Mouse (Mus musculus) MEL (cell line): ENCODE measurements around the gene Per1. TPM values are rescaled to one million over a fixed set of nuclear protein-coding genes. Genes with fewer than 3 reads are reported as not detected.

Experiments used
- DNase-seq: peaks from one replicate; pipeline ENCODE4 v3.0.0; 2011; ENCODE audit warnings: low read depth, low spot score
- H3K27ac ChIP-seq: 2 replicates; pipeline ENCODE4 v1.5.1; 2012; ENCODE audit warnings: low read depth, mild to moderate bottlenecking, control low read depth, low read length, moderate library complexity; ENCODE audit not compliant: control insufficient read depth
- H3K27me3 ChIP-seq, 2 experiments: fragments of 150-350 bp in 1 of 2; sonication (generic) in 1 of 2; 2 replicates each; pipeline ENCODE4 v1.6.1; 2012; ENCODE audit warnings: low read length in 2 of 2, mild to moderate bottlenecking in 2 of 2, improper control_type of control experiment in 1 of 2, moderate library complexity in 1 of 2; ENCODE audit not compliant: insufficient read depth in 2 of 2, control insufficient read depth in 1 of 2
- H3K36me3 ChIP-seq, 2 experiments: 2 replicates each; pipeline ENCODE4 v1.6.1; 2012 to 2014; ENCODE audit warnings: low read length in 2 of 2, improper control_type of control experiment in 1 of 2, inconsistent platforms in 1 of 2, mild to moderate bottlenecking in 1 of 2; ENCODE audit not compliant: insufficient read depth in 2 of 2, control insufficient read depth in 1 of 2
- H3K4me1 ChIP-seq, 2 experiments: fragments of 150-350 bp in 1 of 2; sonication (generic) in 1 of 2; 2 replicates each; pipeline ENCODE4 v1.6.1; 2012; ENCODE audit warnings: low read length in 2 of 2, improper control_type of control experiment in 1 of 2, mild to moderate bottlenecking in 1 of 2; ENCODE audit not compliant: insufficient read depth in 2 of 2, control insufficient read depth in 1 of 2
- H3K4me3 ChIP-seq, 2 experiments: fragments of 150-350 bp in 1 of 2; sonication (generic) in 1 of 2; 2 replicates each; pipeline ENCODE4 v1.5.1; 2012; ENCODE audit warnings: low read depth in 2 of 2, low read length in 2 of 2, mild to moderate bottlenecking in 2 of 2, moderate library complexity in 2 of 2, control low read depth in 1 of 2, improper control_type of control experiment in 1 of 2; ENCODE audit not compliant: control insufficient read depth in 1 of 2, insufficient read depth in 1 of 2
- H3K79me2 ChIP-seq: 2 replicates; pipeline ENCODE4 v1.6.1; 2012; ENCODE audit warnings: mild to moderate bottlenecking, low read length, moderate library complexity; ENCODE audit not compliant: control insufficient read depth, poor library complexity, insufficient read depth
- H3K9ac ChIP-seq: 2 replicates; pipeline ENCODE4 v1.6.1; 2012; ENCODE audit warnings: low read depth, mild to moderate bottlenecking, control low read depth, low read length, moderate library complexity; ENCODE audit not compliant: control insufficient read depth, poor library complexity, severe bottlenecking
- H3K9me3 ChIP-seq: fragments of 150-350 bp; sonication (generic); replicated peaks from 2 replicates; pipeline ENCODE4 v1.6.1; 2012; ENCODE audit warnings: mild to moderate bottlenecking, low read length, improper control_type of control experiment, moderate library complexity; ENCODE audit not compliant: insufficient read depth
- CHD1 ChIP-seq: IDR thresholded peaks from 2 replicates; pipeline ENCODE4 v1.6.1; 2012; ENCODE audit warnings: low read depth, mild to moderate bottlenecking, inconsistent platforms, low read length, improper control_type of control experiment
- CTCF ChIP-seq, 3 experiments: IDR thresholded peaks in 2 of 3; conservative IDR thresholded peaks in 1 of 3; 2 replicates each; pipeline ENCODE4 v1.5.1; 2011 to 2012; ENCODE audit warnings: low read length in 3 of 3, low read depth in 2 of 3, mild to moderate bottlenecking in 2 of 3, improper control_type of control experiment in 1 of 3, inconsistent platforms in 1 of 3, mixed read lengths in 1 of 3, moderate library complexity in 1 of 3; ENCODE audit not compliant: control insufficient read depth in 1 of 3, insufficient read depth in 1 of 3, poor library complexity in 1 of 3, severe bottlenecking in 1 of 3
- E2F4 ChIP-seq: IDR thresholded peaks from 2 replicates; pipeline ENCODE4 v1.6.1; 2011; ENCODE audit warnings: low read depth, low read length, improper control_type of control experiment, borderline replicate concordance
- ETS1 ChIP-seq: IDR thresholded peaks from 2 replicates; pipeline ENCODE4 v1.6.1; 2012; ENCODE audit warnings: low read depth, mild to moderate bottlenecking, inconsistent platforms, low read length, improper control_type of control experiment, moderate library complexity
- HCFC1 ChIP-seq: IDR thresholded peaks from 2 replicates; pipeline ENCODE4 v1.6.1; 2012; ENCODE audit warnings: low read depth, mild to moderate bottlenecking, inconsistent platforms, low read length, improper control_type of control experiment, moderate library complexity
- JUND ChIP-seq: IDR thresholded peaks from 2 replicates; pipeline ENCODE4 v1.6.1; 2011; ENCODE audit warnings: low read depth, mild to moderate bottlenecking, improper control_type of control experiment, low read length
- MAFK ChIP-seq: IDR thresholded peaks from 2 replicates; pipeline ENCODE4 v1.6.1; 2011; ENCODE audit warnings: low read depth, mild to moderate bottlenecking, low read length, improper control_type of control experiment, borderline replicate concordance
- MAX ChIP-seq: IDR thresholded peaks from 2 replicates; pipeline ENCODE4 v1.6.1; 2011; ENCODE audit warnings: low read length, improper control_type of control experiment
- MAZ ChIP-seq: IDR thresholded peaks from 2 replicates; pipeline ENCODE4 v1.6.1; 2012; ENCODE audit warnings: low read depth, mild to moderate bottlenecking, inconsistent platforms, low read length, improper control_type of control experiment
- MEF2A ChIP-seq: IDR thresholded peaks from 2 replicates; pipeline ENCODE4 v1.6.1; 2014; ENCODE audit warnings: low read depth, mild to moderate bottlenecking, inconsistent platforms, low read length, improper control_type of control experiment; ENCODE audit not compliant: poor library complexity, insufficient replicate concordance, severe bottlenecking; ENCODE audit errors: extremely low read depth
- MXI1 ChIP-seq: IDR thresholded peaks from 2 replicates; pipeline ENCODE4 v1.6.1; 2011; ENCODE audit warnings: mild to moderate bottlenecking, low read depth, low read length, improper control_type of control experiment
- NELFE ChIP-seq: IDR thresholded peaks from 2 replicates; pipeline ENCODE4 v1.6.1; 2011; ENCODE audit warnings: low read depth, low read length, improper control_type of control experiment
- NRF1 ChIP-seq: IDR thresholded peaks from 2 replicates; pipeline ENCODE4 v1.6.1; 2014; ENCODE audit warnings: low read depth, mild to moderate bottlenecking, inconsistent platforms, low read length, improper control_type of control experiment, moderate library complexity; ENCODE audit not compliant: poor library complexity, insufficient read depth, severe bottlenecking
- POLR2A ChIP-seq, 2 experiments: IDR thresholded peaks; 2 replicates each; pipeline ENCODE4 v1.6.1; 2011 to 2012; ENCODE audit warnings: low read length in 2 of 2, mild to moderate bottlenecking in 2 of 2, control low read depth in 1 of 2, improper control_type of control experiment in 1 of 2, low read depth in 1 of 2, moderate library complexity in 1 of 2; ENCODE audit not compliant: control insufficient read depth in 1 of 2, insufficient read depth in 1 of 2, poor library complexity in 1 of 2
- POLR2AphosphoS5 ChIP-seq: IDR thresholded peaks from 2 replicates; pipeline ENCODE4 v1.6.1; 2012; ENCODE audit warnings: low read depth, borderline replicate concordance, mild to moderate bottlenecking, inconsistent platforms, low read length, moderate library complexity, mixed read lengths
- RAD21 ChIP-seq: IDR thresholded peaks from 2 replicates; pipeline ENCODE4 v1.6.1; 2011; ENCODE audit warnings: mild to moderate bottlenecking, low read depth, low read length, improper control_type of control experiment
- SIN3A ChIP-seq: IDR thresholded peaks from 2 replicates; pipeline ENCODE4 v1.6.1; 2012; ENCODE audit warnings: low read length, improper control_type of control experiment, inconsistent platforms
- SMC3 ChIP-seq: IDR thresholded peaks from 2 replicates; pipeline ENCODE4 v1.6.1; 2011; ENCODE audit warnings: low read depth, low read length, improper control_type of control experiment
- TAL1 ChIP-seq: IDR thresholded peaks from 2 replicates; pipeline ENCODE4 v1.6.1; 2012; ENCODE audit warnings: mild to moderate bottlenecking, inconsistent platforms, low read length, moderate library complexity, mixed read lengths
- TCF12 ChIP-seq: IDR thresholded peaks from 2 replicates; pipeline ENCODE4 v1.6.1; 2014; ENCODE audit warnings: low read depth, mild to moderate bottlenecking, inconsistent platforms, low read length, improper control_type of control experiment, moderate library complexity
- UBTF ChIP-seq: IDR thresholded peaks from 2 replicates; pipeline ENCODE4 v1.6.1; 2012; ENCODE audit warnings: low read depth, mild to moderate bottlenecking, inconsistent platforms, low read length, improper control_type of control experiment, moderate library complexity, borderline replicate concordance; ENCODE audit not compliant: insufficient read depth
- USF2 ChIP-seq, 2 experiments: IDR thresholded peaks; 2 replicates each; pipeline ENCODE4 v1.6.1; 2011 to 2012; ENCODE audit warnings: improper control_type of control experiment in 2 of 2, low read length in 2 of 2, borderline replicate concordance in 1 of 2, inconsistent platforms in 1 of 2, low read depth in 1 of 2, mild to moderate bottlenecking in 1 of 2; ENCODE audit not compliant: insufficient read depth in 1 of 2
- ZC3H11A ChIP-seq: IDR thresholded peaks from 2 replicates; pipeline ENCODE4 v1.6.1; 2012; ENCODE audit warnings: low read depth, mild to moderate bottlenecking, inconsistent platforms, low read length, improper control_type of control experiment
- ZKSCAN1 ChIP-seq: IDR thresholded peaks from 2 replicates; pipeline ENCODE4 v1.6.1; 2012; ENCODE audit warnings: low read depth, mild to moderate bottlenecking, inconsistent platforms, low read length, improper control_type of control experiment, moderate library complexity
- ZMIZ1 ChIP-seq: IDR thresholded peaks from 2 replicates; pipeline ENCODE4 v1.6.1; 2012; ENCODE audit warnings: low read depth, mild to moderate bottlenecking, inconsistent platforms, low read length, improper control_type of control experiment, moderate library complexity
- polyA plus RNA-seq, 2 experiments: library from polyadenylated mRNA; stranded (reverse) in 1 of 2; unstranded in 1 of 2; fragments of >175 nt in 1 of 2; fragments of >200 nt in 1 of 2; gene quantifications; 2 replicates each; pipeline versions ENCODE4 v1.2.1 to v1.2.4; 2012; ENCODE audit warnings: low replicate concordance in 2 of 2, low read depth in 1 of 2; ENCODE audit not compliant: insufficient read length in 2 of 2, insufficient read depth in 1 of 2, missing spikeins in 1 of 2
- total RNA-seq: library from RNA; depleted of rRNA; stranded (reverse); fragments of 300-350 nt; gene quantifications from 2 replicates; pipeline ENCODE4 v1.2.3, GENCODE M21; 2012

The Per1 gene
- total and polyA plus RNA-seq, 3 experiments: 4.5 to 34.9 TPM; not detected in 1

DNA sequence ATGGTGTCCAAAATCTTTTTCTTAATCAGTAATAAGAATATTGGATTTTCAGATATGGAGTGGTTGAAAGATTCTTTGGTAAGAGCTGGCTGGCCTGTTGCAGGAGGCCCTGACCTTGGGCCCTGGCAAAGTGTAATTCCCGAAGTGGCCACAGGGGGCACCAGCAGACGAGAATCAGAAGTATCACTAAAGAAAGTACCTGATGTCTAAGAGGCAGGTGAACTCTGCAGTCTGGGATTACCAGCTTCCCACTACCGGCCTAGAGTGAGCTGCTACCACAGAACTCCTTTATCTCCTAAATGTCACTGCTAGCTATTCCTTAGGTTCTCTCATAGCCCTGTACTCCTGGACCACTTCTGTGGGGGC, 2.6 kb upstream of the Per1 start:
- H3K36me3 ChIP-seq: peaks cover 6 to 7% of the 10 kb centered on the region in 2 experiments
- H3K9ac ChIP-seq: no peak overlapping the region
- H3K4me3 ChIP-seq: no peak overlapping the region
- peaks cover 17% of the 10 kb centered on the region for H3K79me2 ChIP-seq
- H3K4me1 ChIP-seq: peaks cover 6 to 16% of the 10 kb centered on the region in 2 experiments; a peak in 3 of 4 replicates
- peak; percentile 84 for DNase-seq
- H3K27me3 ChIP-seq: no peaks in the 10 kb centered on the region
- no peak overlapping the region for H3K27ac ChIP-seq
- TF ChIP-seq USF2 (IDR thresholded peaks at IDR 0.05; ENCODE audit: borderline replicate concordance in 1 of 2, insufficient read depth in 1 of 2, low read depth in 1 of 2, low read length in 2 of 2): no peak
- TF ChIP-seq HCFC1: no peak
- no peak for TF ChIP-seq MEF2A
- no peak for TF ChIP-seq MAX
- no peak for TF ChIP-seq MXI1
- TF ChIP-seq UBTF: no peak
- no peak for TF ChIP-seq TAL1
- TF ChIP-seq MAFK: no peak
- TF ChIP-seq E2F4: no peak
- TF ChIP-seq MAZ: no peak
- TF ChIP-seq NELFE: no peak
- peak; percentile 75 to 93 (median 79) for TF ChIP-seq CTCF (IDR thresholded peaks at IDR 0.05 in 2 of 3, conservative IDR thresholded peaks at IDR 0.05 in 1 of 3; ENCODE audit: control insufficient read depth in 1 of 3, insufficient read depth in 1 of 3, low read depth in 2 of 3, low read length in 3 of 3, poor library complexity in 1 of 3, severe bottlenecking in 1 of 3)
- no peak for TF ChIP-seq POLR2AphosphoS5
- no peak for TF ChIP-seq POLR2A (IDR thresholded peaks at IDR 0.05; ENCODE audit: control insufficient read depth in 1 of 2, insufficient read depth in 1 of 2, low read depth in 1 of 2, low read length in 2 of 2, poor library complexity in 1 of 2)
- TF ChIP-seq CHD1: no peak
- peak; percentile 62; the same call in 1 of the 2 replicates for TF ChIP-seq SIN3A
- TF ChIP-seq ETS1: 0 out of 2 replicates have a peak, but pooled peaks have one; percentile 3
- no peak for TF ChIP-seq ZMIZ1
- TF ChIP-seq ZC3H11A: no peak; the same call in 1 of the 2 replicates
- peak; percentile 50 for TF ChIP-seq RAD21
- no peak for TF ChIP-seq TCF12
- TF ChIP-seq JUND: no peak
- TF ChIP-seq SMC3: peak; percentile 41
- TF ChIP-seq ZKSCAN1: no peak
- no peak for TF ChIP-seq NRF1
- no peaks in the 10 kb centered on the region for H3K9me3 ChIP-seq
